Mouse (Mus musculus) testis, postnatal 10 days (tissue): ENCODE data around the gene Lyzl4.

Experiments
- DNase-seq: peaks from one replicate; pipeline ENCODE4 v3.0.0; 2021; ENCODE audit warnings: low spot score

The Lyzl4 gene

GRCm38 (mm10) chr9:121642001-121642400 lies at the start of gene Lyzl4:
Lyzl4 (minus strand) TSS chr9:121642096.
- peak; percentile 88 for DNase-seq

- no peak for DNase-seq
These were observed 48.8 kb upstream of the Lyzl4 start for GRCm38 (mm10) chr9:121690734-121691133.

DNA sequence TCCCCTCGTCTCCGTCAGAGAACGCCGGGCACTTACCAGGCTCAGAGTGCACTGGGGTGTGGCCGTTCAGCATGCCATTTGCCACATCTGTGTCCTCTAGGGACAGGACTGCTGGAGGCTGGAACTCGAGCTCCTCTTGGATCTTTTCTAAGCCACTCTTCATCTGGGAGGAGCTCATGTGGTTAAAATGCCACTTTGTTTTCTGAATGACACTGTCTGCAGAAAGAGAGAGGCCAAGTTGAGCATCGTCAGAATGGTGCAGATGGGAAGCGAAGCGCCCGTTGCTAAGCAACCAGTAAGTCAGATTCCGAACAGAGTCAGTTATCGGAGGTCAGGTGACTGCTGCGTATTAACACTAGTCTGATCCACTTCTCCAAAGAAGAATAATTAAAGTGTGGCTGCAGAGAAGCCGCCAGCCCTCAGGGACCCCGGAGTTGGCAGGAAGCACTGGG lies 48.3 kb upstream of the Lyzl4 start:
- no peak for DNase-seq

- no peak for DNase-seq
These were observed 42.8 kb upstream of the Lyzl4 start for GRCm38 (mm10) chr9:121684702-121685101.

- DNase-seq, result no peak
These were observed 40.3 kb upstream of the Lyzl4 start for GRCm38 (mm10) chr9:121682037-121682680.

DNA sequence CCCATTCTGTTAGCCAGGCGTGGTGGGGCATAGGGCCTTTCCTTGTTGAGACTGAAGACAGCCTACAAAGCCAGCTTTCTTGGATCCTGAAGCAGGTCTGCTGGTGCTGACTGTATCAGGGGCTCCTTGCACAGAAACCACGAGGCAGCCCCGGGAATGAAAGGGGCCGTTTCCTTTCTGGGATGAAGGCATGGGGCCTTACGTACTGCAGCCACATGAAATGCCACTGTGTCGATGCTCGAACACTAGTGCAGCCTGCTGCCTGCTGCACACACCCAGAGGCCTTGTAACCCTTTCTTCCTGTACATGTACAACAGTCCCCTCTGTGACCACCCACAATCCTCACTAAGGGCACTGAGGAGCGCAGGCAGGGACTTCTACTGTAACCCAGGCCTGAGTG lies 39.3 kb upstream of the Lyzl4 start:
- no peak for DNase-seq

- DNase-seq, result peak; percentile 78
These were observed 37.7 kb upstream of the Lyzl4 start for GRCm38 (mm10) chr9:121679549-121679948.

DNA sequence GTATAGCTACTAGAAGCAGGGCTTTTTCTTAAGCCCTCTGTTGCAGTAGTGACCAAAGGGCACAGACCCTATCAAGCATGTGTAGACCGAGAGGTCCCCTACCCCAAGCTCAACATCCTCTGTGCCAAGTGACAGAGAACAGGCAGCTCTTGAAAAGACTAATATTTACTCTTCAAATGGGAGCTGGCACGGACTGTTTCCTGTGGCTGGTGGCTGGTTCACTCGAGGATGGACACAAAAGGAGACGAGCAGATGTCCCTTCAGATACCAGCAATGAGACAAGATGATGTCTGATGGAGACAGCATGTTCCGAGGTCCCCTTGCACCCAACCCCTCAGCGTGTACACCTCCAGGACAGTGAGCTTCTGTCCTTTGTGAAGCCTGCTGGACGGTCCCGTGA lies 35.6 kb upstream of the Lyzl4 start:
- no peak for DNase-seq

GRCm38 (mm10) chr9:121677069-121677468 lies 35.2 kb upstream of the Lyzl4 start:
- DNase-seq, result no peak

GRCm38 (mm10) chr9:121675556-121675955 lies 33.7 kb upstream of the Lyzl4 start:
- DNase-seq, result no peak

- no peak for DNase-seq
These were observed 33.1 kb upstream of the Lyzl4 start for GRCm38 (mm10) chr9:121675011-121675410.

DNA sequence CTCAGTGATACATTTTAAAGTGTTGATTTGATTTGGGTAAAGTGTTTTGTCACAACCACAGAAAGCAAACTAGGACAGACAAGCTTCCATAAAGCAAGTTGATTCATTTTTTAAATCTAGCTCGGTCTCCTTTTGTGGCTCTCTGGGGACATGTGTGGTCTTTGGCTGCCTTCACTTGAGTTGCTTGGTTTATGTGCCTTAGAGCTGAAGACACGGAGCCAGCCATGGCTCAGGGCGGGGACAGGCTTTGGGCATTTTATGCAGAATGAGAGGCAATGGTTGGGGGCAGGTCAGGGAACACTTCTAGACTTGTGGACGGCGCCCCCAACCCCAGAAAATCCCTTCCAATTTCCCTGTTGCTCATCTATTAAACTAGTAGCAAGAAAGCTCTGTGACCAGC lies 31.8 kb upstream of the Lyzl4 start:
- no peak for DNase-seq

DNA sequence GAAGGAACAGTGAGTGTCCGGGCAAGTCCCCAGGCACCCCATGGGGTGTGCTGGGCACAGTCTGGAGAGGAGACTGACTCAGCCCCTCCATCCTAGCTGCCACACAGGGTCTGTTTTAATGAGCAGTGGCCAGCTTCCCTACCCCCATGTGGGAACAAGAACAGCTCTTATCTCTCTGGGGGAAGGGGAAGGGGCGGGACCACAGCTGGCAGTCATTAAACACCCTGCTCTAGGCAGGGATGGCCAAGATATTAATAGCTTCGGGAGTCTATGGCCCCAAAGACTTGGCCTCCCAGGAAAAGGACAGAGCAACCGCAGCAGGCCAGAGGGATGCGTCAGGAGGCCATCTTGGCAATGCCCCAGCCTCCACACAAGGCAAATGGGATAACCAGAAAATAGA lies 30.4 kb upstream of the Lyzl4 start:
- DNase-seq, result no peak

GRCm38 (mm10) chr9:121671300-121671699 lies 29.4 kb upstream of the Lyzl4 start:
- DNase-seq, result no peak

- peak; percentile 80 for DNase-seq
These were observed 27.5 kb upstream of the Lyzl4 start for GRCm38 (mm10) chr9:121669348-121669791.

DNA sequence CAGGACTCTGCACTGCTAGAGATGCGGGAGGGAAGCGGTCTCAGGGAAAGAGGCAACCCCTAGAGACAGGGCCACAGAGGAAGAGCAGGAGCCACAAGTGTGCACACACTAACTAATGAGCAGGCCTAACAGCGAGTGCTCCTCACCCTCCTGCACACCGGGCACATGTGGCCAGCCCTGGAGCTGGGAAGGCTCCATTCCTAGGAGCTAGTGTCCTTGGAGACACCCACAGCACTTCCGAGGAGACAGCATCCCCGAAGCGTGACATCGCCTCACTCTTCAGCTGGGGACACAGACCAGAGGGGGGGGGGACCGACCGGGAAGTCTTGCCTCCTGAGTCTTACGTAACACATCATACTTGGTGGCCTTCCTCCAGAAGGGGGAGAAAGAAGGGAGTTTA lies 25.9 kb upstream of the Lyzl4 start:
- DNase-seq, result no peak

DNA sequence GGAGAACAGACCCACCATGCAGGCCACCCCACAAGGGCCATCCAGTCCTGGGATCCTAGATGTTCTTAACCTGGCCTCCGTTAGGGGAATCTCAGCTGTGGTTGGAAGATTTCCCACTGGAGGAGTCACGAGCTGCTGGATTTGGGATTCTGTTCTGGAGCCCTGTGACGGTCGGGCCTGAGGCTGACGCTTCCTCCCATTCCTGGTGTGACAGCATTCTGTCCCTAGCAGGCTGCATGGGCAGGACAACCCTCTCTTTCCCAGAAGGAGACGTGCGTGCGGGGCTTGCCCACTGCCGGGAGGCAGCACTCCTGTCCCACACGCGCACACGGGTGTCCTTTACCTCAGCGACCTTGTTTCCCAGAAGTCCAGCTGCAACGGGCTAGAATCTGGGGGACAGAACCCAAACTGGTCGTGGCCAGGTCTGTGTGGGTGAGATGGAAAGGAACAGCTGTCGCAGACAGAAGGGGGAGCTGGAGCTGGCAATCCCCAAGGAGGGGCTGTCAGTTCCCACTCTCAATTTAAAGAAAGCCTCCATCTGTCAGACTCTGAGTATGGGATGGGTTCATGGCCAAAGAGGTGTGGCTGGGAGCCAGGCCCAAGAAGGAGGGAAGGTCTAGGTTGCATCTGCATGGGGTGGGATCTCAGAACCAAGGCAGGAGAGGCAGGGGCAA lies 25.2 kb upstream of the Lyzl4 start:
- DNase-seq, result no peak

DNA sequence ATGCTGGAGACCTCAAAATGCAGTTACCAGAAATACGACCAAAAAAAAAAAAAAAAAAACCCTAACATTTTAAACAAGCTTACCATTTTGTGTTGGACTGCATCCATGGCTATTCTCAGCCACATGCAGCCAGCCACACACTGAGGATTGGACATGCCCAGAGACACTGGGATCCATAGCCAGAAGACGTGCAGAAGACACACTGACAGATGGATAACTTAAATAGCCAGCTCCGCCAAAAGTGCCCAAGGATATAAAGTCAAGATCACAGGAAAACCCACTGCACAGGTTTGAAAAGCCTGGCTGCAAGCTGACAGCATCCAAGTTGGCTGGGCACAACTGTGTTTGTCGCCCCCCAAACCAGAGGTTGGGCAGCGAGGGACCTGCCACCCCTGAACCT lies 22.2 kb upstream of the Lyzl4 start:
- no peak for DNase-seq

DNA sequence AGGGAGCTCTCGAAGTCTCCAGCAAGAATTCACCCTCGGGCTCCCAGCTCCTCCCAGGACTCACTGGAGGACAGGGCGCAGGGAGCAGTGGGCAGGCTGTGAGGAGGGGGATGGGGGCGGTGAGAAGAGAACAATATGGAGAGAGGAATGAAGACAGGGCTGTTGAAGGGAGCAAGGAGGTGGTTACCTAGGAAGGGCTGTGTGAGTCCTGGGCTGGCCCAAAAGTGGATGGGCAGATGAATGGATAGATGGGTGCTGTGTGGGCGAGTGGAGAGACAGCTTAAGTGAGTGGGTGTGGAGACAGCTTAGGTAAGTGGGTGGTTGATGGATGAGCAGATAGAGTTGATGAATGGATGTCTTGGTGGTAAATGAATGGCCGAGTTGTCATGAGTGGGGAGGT lies 21.6 kb upstream of the Lyzl4 start:
- no peak for DNase-seq

DNA sequence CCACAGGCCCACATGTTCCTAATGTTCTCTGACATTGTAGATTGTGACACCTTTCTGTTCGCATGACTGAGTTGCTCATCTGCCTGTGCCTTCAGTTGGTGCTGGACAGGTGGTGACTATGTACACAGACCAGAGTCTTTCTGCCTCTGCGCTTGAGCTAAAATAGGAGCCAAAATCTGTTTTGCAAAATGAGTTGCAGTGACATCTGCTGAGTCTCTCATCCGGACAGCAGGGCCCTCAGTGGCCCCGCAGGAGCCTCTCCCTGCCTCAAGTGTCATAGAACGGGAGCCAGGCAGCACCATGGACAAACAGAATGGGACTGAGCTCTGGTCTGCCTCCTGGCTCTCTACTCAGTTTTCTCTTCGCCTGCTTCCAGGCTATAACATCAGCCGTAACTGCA lies 17.9 kb upstream of the Lyzl4 start:
- DNase-seq, result no peak

DNA sequence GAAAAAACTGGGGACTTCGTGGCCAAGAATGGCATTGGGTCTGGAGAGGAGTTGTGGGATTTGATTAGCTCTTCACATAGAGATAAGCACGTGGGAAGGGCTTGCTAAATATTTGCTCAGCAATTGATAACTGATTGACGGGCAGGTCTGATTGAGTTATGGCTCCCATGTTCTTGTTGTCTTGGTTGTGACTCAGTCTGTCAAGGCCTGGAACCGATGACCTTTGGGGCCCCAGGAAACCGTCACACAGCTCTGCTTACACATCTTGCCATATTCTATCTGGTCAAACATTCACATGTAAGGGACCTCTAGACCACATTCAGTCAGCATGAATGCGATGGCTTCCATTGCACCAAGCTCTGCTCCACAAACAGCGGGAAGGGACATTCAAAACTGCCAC lies 16.4 kb upstream of the Lyzl4 start:
- DNase-seq, result no peak

GRCm38 (mm10) chr9:121657143-121657542 lies 15.2 kb upstream of the Lyzl4 start:
- DNase-seq, result no peak

GRCm38 (mm10) chr9:121656322-121656721 lies 14.4 kb upstream of the Lyzl4 start:
- DNase-seq, result no peak

DNA sequence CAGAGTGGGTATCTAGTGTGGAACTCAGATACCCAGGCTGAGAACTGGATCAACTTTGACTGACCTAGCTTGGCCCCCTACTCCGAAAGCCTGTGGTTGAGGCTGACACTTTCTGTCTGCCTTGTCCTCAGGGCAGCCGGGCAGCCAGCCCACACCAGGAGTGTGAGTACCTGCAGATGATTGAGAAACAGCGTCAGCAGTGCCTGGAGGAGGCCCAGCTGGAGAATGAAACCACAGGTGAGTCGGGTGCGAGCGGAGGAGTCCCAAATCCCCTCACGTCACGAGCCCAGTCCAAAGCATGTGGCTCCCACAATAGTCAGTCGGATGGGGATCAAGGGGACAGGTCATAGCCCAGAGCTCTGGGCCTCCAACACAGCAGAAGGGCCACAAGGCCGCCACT lies 11.8 kb upstream of the Lyzl4 start:
- no peak for DNase-seq
